Mouse (Mus musculus) cerebellum, adult (tissue): Measurements from ENCODE around the gene Egfl8.

Source experiments
- ATAC-seq: cut with Nextera tagmentation; 2 replicates; pipeline ENCODE4 v1.9.2; 2017; ENCODE audit warnings: mild to moderate bottlenecking, moderate library complexity, mixed read lengths; ENCODE audit not compliant: insufficient number of reproducible peaks, low FRiP score, low TSS enrichment

The Egfl8 gene

DNA sequence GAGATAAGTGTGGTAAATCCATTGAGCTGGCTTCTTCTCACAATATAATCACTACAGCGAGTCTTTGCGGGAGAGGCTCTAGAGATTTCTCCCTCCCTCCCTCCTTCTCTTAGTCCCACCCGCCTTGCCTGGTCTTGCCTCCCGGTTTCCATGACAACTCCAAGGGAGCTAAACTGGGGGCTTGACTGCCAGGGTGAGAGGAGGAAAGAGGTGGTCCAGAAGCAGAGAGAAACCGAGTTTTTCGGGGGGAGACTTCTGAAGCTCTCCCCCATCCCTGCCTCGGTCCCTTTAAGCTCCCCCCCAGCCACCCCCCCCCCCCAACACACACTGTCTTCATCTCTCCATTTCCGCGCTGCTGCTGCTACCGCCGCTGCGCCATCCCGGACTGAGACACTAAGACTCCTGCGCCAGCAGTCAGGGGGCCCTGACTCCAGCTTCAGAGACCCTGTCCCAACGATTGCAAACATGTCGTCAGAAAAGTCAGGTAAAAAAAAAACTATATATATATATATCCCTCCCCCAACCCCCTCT lies 13.5 kb upstream of the Egfl8 start, which contains the start of gene Prrt1:
TSS of gene Prrt1 (plus strand) at position 313 of the 531 bp plus-strand sequence.
- no peak for ATAC-seq

DNA sequence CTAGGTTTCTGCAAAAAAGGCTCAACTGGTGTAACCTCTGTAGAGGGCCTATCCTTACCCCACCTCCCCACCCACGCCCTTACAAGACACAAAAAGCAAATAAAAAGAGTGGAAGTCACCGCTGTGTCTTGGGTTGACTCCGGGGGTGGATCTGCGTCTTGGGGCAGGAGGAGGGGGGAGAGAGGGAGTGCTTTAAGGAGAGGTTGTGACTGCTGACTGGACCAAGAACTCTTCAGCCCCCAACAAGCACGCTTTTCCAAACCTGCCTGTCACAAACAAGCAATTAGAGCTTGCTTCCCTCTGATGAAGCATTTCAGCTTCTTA lies 12.8 kb upstream of the Egfl8 start:
- no peak for ATAC-seq

DNA sequence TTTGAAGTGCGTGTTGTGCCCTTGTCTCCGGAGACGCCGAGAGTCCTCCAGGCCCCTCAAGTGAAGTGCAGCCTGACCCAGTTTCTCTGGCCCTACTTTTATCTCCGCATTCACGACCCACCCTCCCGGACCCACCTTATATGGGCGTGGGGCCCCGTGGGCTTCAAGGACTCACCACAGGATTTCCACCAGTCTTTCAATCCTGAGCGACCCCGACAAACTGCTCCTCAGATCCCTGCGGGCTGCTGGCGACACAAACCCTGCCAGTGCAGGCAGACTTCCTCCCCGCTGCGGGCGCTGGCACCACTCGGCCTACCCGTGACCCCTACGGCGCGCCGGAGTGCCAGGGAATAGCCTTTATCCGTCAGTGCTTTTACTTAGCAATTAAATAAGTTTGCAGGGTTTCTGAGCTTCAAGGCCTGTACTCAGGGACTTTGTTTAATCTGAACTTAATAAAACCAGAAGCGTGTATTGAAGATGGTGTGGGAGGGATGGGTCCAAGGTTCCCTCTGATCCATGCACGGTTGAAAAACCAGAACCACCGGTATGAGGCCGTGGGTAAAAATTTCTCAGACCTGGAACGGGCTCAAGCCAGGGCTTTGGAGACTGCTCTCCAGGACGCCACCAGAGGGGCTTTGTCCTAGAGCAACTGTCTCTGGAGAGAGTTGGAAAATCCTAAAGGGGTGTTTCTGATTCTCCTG lies 12.3 kb upstream of the Egfl8 start, which contains the start of gene Ppt2:
TSS of gene Ppt2 (minus strand) at position 568 of the 701 bp plus-strand sequence.
- no peak; the same call in 1 of the 2 replicates for ATAC-seq

DNA sequence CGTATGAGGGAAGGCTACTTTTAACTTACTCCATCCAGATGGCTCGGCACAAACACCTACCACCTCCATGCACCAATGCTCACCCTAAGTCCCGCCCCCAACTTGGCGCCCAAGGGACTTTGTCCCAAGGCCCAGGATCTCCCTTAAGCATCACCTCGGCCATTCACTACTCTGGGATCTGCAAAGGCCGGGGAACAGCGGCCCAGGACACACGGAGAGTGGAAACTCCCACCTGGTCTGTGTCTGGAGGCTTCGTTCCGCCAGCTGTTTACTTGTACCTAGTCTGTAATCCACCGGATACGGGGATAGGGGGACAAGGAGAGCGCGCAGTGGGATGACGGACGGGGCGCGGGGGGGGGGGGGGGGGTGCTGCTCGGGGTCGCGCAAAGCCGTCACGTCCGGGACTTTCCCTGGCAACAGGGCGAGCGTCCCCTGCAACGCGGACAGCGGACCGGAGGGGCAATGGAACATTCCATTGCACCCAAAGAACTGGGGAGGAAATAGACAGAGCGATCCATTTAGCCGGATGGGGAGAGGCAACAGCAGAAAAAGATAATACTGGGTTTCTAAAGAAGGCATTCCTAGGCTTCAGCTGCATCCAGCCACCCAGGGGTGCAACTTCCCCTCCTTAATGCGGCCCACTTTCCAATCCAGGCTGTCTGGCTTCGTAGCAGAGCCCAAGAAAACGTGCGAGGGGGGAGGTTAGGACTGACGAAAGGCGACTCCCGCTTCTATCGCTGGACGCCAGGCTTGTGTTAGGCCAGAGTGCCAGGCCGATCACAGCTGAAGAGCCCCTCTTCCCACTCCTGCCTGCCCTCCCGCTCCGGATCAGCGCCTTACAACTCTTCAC lies 11.5 kb upstream of the Egfl8 start:
- ATAC-seq = peak; percentile 37

DNA sequence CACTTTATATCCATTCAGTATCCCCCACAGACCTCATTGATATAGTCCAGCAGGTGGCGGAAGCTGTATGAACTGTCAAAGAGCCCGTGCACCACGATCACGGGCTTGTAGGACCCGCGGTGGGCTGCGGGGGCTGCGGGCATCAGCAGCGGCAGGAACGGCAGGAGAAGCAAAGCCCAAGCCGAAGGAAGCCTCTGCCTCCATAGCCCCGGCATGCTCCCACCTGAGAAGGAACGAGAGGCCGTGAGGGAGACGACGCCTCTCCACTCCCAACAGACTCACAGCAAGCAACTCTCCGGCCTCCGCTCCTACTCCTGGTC lies 11.0 kb upstream of the Egfl8 start:
- no peak for ATAC-seq

DNA sequence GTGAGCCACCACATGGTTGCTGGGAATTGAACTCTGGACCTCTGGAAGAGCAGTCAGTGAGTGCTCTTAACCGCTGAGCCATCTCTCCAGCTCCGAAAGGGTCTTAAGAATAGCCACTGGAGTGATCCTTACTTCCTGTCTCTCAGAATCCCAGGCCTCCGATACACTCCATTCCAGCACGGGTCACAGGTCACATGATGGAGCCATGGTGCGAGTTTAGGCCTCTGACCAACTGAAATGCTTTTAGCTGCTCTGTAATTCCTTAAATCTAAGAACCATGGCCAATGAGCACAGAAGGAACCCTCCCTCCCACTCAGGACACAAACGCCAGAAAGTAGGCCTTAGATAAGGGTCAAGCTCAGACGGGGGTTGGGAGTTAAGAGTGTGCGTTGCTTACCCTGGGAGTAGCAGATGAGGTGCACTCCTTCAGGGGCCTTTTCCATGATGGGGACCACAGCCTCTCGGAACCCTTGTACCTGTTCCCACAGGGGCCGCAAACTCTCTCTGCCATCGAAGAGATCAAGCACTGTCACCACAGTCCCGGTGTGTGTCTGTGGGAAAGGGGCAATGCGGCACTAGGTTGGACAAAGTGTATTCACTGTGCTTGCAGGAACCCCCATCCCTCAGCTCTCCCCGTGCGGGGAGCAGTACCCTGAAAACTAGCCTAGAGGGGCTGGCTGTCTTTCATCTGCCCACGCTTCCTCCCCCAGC lies 10.4 kb upstream of the Egfl8 start:
- no peak for ATAC-seq

DNA sequence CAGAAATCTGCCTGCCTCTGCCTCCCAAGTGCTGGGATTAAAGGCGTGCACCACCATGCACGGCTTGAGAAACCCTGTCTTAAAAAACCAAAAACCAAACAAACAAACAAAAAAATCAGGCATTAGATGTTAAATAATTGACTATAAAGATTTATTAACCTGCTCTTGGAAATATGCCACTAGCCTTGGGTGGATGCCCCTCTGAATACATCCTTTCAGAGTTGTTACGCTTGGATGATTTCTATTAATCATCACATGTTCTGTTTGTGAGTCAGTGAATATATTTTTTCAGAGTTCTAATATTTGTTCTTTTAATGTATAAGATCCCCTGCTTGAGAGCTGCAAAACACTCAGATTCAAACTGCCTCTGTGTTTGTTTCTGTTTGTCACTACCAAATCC lies 9.2 kb upstream of the Egfl8 start:
- ATAC-seq = no peak

DNA sequence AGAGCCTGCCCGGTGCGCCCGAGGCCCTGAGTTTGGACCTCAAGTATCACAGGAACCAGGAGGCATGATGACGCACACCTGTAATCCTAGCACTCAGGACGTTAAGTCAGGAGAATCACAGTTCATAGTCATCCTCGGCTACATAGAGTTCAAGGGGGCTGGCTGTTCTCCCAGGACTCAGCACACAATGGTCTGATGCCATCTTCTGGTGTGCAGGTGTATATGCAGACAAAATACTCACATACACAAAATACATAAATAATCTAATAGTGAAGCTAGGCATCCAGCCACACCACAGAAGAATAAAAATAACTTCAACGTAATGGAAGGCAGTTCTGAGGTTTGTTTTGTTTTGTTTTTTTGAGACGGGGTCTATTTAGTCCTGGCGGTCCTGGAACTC lies 7.4 kb upstream of the Egfl8 start:
- no peak for ATAC-seq

DNA sequence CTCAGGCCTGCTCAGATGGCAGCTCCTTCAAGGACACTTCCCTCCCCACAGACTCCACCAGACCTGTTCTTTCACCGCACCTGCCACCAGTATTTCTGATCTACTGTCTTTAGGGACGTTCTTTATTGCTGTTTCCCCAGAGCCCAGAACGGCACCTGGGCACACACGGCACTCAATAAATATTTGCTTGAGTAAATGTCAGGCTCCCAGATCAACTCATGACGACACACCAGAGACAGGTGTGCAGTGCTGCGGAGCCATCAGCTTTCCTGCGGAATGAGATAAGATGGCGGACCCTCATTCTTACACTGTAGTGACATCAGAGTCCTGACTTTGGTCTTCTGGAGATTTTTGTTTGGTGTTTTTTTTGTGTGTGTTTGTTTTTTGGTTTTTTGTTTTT lies 5.2 kb upstream of the Egfl8 start:
- no peak for ATAC-seq

DNA sequence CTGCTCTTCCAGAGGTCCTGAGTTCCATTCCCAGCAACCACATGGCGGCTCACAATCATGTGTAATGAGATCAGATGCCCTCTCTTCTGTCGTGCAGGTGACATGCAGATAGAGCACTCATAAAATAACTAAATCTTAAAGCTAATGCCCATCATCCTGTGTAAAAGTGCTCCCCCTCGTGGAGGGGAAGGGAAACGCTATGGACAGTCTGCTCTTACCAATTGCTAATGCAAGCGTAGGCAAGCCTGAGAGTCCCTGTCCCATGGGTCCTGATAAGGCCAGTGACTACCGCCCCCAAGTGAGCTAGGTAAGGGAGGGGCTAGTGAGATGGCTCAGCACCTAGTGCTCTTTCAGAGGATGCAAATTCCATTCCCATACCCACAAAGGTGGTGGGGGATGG lies 3.2 kb upstream of the Egfl8 start:
- ATAC-seq = 0 out of 2 replicates have a peak, but pooled peaks have one; percentile 15

DNA sequence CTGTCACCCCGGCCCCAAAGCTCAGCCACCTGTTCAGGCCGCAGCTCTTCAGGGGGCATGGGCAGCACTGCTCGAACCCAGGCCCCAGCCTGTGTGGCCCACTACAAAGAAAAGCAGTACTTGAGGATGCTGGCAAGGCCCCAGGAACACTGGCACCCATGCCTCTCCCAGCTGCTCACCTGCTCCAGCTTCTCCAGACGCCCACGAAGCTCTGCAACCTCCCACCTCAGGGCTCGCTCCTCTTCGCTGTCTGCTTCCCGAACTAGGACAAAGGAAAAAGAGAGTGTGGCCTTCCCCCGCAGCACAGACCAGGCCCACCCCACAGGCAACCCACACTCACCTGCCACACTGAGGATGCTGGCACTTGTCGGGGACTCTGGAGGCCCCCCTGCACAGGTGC lies 1.9 kb downstream of the Egfl8 start:
- ATAC-seq = no peak

DNA sequence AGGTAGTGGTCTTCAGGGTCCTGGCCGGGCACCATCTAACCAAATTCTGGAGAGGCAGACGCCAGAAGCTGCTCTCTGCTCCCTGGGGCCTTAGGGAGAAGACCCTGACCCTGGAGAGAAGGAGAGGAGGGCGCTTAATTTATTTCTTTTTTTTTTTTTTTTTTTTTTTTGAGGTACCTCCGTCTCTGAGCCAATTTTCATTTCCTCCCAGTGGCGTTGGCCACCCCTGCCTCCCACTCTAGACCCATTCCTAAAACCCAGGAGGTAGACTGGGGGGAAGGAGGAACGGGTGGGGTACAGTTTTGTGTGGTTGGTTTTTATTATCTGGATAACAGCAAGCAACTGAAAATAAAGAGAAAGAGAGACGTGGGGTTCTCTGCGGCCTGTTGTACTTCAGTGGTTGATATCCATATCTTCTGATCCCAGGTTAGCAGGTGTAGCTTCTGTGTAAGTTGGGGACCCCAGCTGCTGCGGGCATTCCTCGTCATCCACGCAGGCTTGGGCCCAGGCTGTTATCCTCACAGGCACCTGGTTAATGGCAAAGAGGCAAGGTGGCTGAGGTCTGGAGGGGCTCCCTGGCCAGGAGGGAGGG lies 2.6 kb downstream of the Egfl8 start:
- ATAC-seq = no peak

DNA sequence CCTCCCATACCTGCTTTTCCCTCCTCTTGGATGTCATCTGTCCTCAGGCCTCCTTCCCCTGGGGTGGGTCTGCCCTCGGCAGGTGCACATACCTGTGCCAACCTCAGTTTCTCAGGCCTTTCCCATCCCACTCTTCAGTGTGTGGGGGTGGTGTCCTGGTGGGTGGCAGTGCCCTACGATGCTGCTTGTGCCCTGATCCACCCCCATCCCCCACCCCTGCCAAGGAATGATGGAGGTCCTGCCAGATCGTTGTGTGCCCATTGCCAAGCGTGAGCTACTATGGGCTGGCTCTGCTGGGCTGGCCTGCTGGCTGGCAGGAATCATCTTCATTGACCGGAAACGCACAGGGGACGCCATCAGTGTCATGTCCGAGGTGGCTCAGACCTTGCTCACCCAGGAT lies 4.7 kb downstream of the Egfl8 start:
- no peak for ATAC-seq

DNA sequence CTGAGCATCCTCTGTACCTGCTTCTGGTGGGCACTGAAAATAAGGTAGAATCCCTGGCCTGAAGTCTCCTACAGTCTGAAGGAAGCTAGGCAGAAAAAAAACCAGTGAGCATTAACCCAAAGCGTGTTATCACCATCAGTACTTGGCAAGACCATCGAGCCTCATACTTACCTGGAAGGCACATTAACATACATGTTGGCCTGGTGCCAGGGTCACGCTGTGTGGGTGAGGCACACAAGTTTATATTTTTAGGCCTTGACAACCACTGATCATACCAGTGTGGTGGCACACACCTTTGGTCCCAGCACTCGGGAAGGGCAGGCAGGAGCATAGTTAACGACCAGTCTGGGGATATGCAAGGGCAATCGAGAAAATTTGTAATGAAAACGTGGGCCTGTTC lies 7.8 kb downstream of the Egfl8 start:
- no peak for ATAC-seq

DNA sequence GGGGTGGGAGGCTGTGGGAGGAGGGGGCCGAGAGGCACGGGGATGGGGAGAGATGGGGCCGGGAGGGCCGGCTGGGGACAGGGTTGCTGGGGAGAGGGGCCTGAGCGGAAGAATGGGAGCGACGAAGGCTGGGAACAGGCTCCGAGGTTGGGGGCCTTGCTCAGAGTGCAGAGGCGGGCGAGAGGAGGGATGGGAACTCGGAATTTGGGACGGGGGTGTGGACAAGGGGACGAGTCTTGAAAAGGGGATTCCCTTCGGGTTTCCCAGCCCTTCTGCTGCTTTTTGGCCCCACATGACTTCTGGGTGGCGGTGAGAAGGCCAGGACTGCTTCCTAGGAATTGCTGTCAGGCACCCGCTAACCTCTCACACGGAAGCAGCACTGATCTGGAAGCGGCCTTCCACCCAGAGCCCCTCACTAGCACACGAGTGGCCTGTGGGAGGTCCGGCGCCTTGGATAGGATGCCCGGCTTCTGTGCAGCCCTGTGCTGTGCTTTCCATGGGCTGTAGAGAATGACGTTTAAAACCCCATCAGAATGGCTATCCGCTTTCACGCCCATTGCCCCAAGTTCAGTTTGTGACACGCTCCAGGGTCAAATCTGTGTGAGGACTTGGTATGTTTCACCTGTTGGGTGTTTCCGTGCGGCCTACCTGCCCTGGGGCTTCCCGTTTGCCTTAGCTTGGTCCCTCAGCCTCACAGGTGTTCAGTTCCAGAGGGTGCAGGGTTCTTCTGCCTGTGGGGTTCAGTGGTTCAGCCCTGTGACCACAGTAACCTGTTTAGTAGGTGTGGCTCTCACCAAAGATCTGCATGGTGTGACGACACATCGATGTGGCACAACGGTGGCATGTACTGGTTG lies 9.4 kb downstream of the Egfl8 start:
- ATAC-seq = no peak

DNA sequence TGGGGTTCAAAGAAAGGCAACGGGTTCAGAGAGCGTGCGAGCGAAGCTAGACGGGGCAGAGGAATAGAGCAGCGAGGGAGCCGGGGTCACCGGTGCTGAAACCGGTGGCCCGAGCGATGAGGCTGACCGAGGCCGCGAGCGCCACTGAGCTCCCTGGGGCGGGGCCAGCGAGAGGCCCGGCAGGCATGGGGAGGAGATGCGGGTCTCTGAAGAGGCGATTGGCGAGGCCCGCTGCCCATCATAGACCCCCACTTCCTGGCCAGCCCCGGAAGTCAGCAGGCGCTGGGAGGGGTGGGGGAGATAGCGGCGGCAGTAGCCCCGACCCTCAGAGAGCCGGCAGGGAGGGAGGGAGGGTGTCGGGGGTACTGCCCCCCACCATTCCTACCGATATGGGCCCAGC lies 10.2 kb downstream of the Egfl8 start:
- ATAC-seq = peak; percentile 39; the same call in 1 of the 2 replicates

DNA sequence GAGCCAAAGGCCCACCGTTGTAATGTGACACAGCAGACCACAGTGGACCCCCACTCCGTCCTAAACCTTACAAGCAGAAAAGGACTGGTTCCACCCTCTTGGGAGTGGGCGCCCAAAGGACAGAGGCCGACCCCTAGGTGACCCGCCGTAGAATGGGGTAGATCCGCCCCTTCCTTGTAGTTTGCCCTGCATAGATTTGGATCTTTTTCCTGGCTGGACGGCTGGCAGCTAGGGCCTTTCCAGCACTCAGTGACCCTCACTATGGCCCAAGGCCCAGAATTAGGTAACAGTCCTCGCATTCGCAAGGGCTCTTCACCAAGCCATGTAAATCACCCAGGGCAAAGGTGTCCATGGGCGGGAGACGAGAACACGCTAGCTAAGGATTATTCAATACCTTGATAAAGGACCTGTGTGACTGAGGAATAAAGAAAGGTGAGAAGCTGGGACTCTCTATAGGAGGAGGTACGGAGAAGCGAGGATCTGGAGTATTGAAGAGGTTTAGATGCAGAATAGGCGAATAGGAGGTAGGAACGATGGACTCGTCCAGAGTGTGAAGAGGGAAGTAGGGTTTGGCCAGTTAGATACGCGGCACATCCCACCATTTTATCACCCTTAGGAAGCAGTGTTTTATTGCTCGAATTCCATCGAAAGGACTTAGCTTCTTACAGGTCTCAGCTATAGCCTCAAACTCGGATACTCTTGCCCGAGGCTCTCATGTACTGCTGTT lies 11.1 kb downstream of the Egfl8 start:
- ATAC-seq = no peak

DNA sequence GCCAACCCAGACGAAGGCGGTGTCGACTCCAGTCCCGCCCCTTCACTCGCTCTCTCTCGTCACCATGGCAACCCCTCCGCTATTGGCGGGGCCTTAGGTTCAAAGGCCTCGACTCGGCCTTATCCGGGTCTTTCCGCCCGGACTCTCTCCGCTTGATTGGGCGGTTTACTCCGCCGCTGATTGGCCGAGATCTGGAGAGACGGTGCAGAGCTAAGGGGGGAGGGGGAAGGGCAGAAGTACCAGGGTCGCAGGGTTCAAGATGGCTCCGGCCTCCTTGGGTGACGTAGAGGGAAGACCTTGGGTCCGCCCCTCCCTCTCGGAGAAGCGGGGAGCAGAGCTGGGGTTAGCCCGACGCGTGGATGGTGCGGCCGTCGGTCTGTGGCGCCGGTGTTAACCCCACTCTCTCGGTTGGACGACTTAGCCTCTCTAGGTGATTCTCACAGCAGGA lies 11.7 kb downstream of the Egfl8 start, which contains the start of gene Agpat1:
TSS of gene Agpat1 (plus strand) at position 202 of the 448 bp plus-strand sequence.
- ATAC-seq = peak; percentile 79
